In the genomic region with DNA sequence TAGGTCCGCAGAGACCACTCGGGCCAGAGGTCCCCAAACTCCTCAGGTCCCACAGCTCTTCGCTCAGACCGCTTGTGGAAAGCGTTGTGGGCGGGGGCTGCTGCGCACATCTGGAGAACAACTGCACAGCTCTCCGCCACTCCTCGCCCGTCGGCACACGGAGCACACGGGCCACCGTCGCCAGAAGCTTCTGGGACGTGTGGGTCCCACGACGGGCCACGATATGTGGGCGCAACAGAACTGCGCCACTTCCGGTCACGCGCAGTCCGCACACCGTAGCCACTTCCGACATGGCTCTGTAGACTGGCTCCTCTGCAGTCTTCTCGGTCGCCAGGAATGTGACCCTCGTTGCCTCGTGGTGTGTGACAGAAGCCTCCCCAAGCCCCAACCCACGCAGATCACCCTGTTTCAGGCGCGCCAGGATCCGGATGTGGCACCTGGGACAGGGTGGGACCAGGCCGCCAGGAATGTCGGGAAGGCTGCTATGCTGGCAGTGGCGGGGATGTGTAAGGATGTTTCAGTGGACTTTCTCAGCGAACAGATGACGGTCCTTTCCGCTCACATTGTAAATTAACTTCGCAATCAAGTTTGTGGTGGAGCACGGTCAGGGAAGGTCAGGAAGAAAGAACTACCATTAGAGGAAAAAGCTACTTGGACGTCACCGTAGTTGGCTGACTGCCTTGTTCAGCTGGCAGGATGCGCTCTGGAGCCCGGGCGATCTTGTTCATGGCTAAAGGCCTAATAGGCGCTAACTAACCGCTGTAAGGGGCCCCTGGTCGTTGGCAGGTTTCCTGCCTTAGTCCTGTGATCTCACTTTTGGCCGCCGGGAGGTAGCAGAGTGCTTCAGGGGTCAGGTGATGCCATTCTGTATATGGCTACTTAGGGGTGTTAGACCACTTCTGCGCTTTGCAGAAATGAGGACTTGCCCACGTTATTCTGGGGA, we compare ENCODE assay signal across 1 mouse cellular context.
A peak's percentile ranks its signal among the peaks of the same experiment; 100 is the strongest.
TF ChIP-seq lines count a peak whose summit lies in the region.

No protein-coding gene starts in this region.

TF ChIP-seq in CH12.LX, 34 proteins besides CTCF, POLR2A, EP300 and RAD21:
- TF ChIP-seq USF1 (IDR thresholded peaks at IDR 0.05; ENCODE audit: low read depth, low read length) (peak; percentile 79), CHD1 (IDR thresholded peaks at IDR 0.05; ENCODE audit: low read depth, low read length) (no peak), CHD2 (IDR thresholded peaks at IDR 0.05; ENCODE audit: low read length) (peak; percentile 65; the same call in 1 of the 2 replicates), MAX (IDR thresholded peaks at IDR 0.05; ENCODE audit: low read length) (peak; percentile 94), JUN (IDR thresholded peaks at IDR 0.05; ENCODE audit: insufficient read depth, low read depth, low read length) (no peak), NELFE (IDR thresholded peaks at IDR 0.05; ENCODE audit: low read depth, low read length) (peak; percentile 84), TBP (conservative IDR thresholded peaks at IDR 0.05; ENCODE audit: low read depth, low read length) (peak; percentile 53; the same call in 1 of the 2 replicates), ETS1 (conservative IDR thresholded peaks at IDR 0.05; ENCODE audit: low read depth, low read length) (no peak; the same call in 1 of the 2 replicates), GABPA (IDR thresholded peaks at IDR 0.05; ENCODE audit: insufficient replicate concordance, low read depth, low read length) (peak; percentile 11; the same call in 1 of the 2 replicates), BHLHE40 (IDR thresholded peaks at IDR 0.05; ENCODE audit: low read depth, low read length) (peak; percentile 95), UBTF (IDR thresholded peaks at IDR 0.05; ENCODE audit: low read depth, low read length) (peak; percentile 67), PAX5 (IDR thresholded peaks at IDR 0.05; ENCODE audit: low read length) (no peak), MAFK (IDR thresholded peaks at IDR 0.05; ENCODE audit: insufficient replicate concordance, low read length) (no peak), TCF12 (IDR thresholded peaks at IDR 0.05; ENCODE audit: low read depth, low read length) (peak; percentile 93), MAZ (IDR thresholded peaks at IDR 0.05; ENCODE audit: low read depth, low read length) (0 out of 2 replicates have a peak, but pooled peaks have one; percentile 46), NRF1 (IDR thresholded peaks at IDR 0.05; ENCODE audit: low read depth, low read length) (peak; percentile 83), POLR2AphosphoS2 (IDR thresholded peaks at IDR 0.05; ENCODE audit: low read depth, low read length) (no peak), HCFC1 (IDR thresholded peaks at IDR 0.05; ENCODE audit: low read depth, low read length) (peak; percentile 90), SMC3 (IDR thresholded peaks at IDR 0.05; ENCODE audit: low read depth, low read length) (peak; percentile 34), ELF1 (IDR thresholded peaks at IDR 0.05; ENCODE audit: low read depth, low read length) (peak; percentile 95), MEF2A (IDR thresholded peaks at IDR 0.05; ENCODE audit: borderline replicate concordance, low read depth, low read length) (peak; percentile 57; the same call in 1 of the 2 replicates), ZKSCAN1 (IDR thresholded peaks at IDR 0.05; ENCODE audit: borderline replicate concordance, low read depth, low read length) (no peak), MXI1 (IDR thresholded peaks at IDR 0.05; ENCODE audit: low read depth, low read length) (peak; percentile 89), RCOR1 (conservative IDR thresholded peaks at IDR 0.05; ENCODE audit: low read depth, low read length) (peak; percentile 79), ZC3H11A (IDR thresholded peaks at IDR 0.05; ENCODE audit: low read depth, low read length) (no peak), IRF4 (IDR thresholded peaks at IDR 0.05; ENCODE audit: low read depth, low read length) (no peak; the same call in 1 of the 2 replicates), ZNF384 (IDR thresholded peaks at IDR 0.05; ENCODE audit: low read depth, low read length) (no peak), SIN3A (IDR thresholded peaks at IDR 0.05; ENCODE audit: low read length) (peak; percentile 88; the same call in 1 of the 2 replicates), MYC (IDR thresholded peaks at IDR 0.05; ENCODE audit: low read depth, low read length) (peak; percentile 85), USF2 (conservative IDR thresholded peaks at IDR 0.05; ENCODE audit: low read depth, low read length) (peak; percentile 49), E2F4 (IDR thresholded peaks at IDR 0.05; ENCODE audit: insufficient replicate concordance, low read depth, low read length) (no peak), ZMIZ1 (IDR thresholded peaks at IDR 0.05; ENCODE audit: low read depth, low read length) (peak; percentile 90), KAT2A (IDR thresholded peaks at IDR 0.05; ENCODE audit: insufficient replicate concordance, low read length) (peak; percentile 88; the same call in 1 of the 2 replicates), JUND (conservative IDR thresholded peaks at IDR 0.05; ENCODE audit: low read depth, low read length) (no peak)
